24 mouse cellular contexts compared by ENCODE assay signal in the genomic region with DNA sequence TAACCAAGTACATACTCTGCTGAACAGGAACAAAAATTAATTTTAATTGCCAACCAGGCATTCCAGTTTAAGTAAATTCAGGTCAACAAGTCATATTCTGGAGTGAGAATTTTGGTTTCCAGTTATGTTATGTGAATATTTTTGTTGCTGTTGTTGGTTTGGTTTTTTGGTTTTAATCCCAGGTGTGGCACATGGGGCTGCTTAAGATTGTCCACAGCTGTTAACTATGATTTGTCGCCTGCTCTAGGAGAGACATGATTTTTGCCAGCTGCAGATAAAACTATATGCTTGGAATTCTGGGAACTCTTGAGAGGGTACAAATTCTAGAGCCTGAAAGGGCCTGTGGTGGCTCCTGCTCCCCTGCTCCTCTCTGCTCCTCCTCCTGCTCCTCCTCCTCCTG. TPM values are rescaled to one million over a fixed set of nuclear protein-coding genes. Genes with fewer than 3 reads are reported as not detected.
DNase-seq lines count a peak whose midpoint lies in the region; ATAC-seq and TF ChIP-seq lines count a peak whose summit lies in the region.
"Had no signal": no experiment of that assay in that cellular context is flagged by ENCODE, and none has a peak within 500 bp of the region (broad histone marks: within the 10 kb centered on the region; RNA-seq: fewer than 3 reads in every experiment).

No protein-coding gene starts in this region.

- H3K4me3 ChIP-seq in lung, embryonic 15.5 days, result no peak overlapping the region
- H3K4me3 ChIP-seq in lung, postnatal 0 days (ENCODE audit: low read depth, low read length), result no peak overlapping the region
- no peak overlapping the region for H3K4me3 ChIP-seq in midbrain, embryonic 11.5 days (ENCODE audit: low read depth, low read length)
- no peak overlapping the region for H3K4me3 ChIP-seq in midbrain, embryonic 16.5 days (ENCODE audit: low read depth, low read length)
- H3K4me3 ChIP-seq in myocyte, result no peak overlapping the region
- H3K4me3 ChIP-seq: embryonic facial prominence, embryonic 13.5 days; embryonic facial prominence, embryonic 15.5 days; erythroblast, embryonic 14.5 days; forebrain, embryonic 10.5 days; forebrain, embryonic 12.5 days had no signal

- H3K36me3 ChIP-seq in lung, embryonic 15.5 days, result no peaks in the 10 kb centered on the region
- no peaks in the 10 kb centered on the region for H3K36me3 ChIP-seq in lung, postnatal 0 days (ENCODE audit: insufficient read depth, low read length)
- H3K36me3 ChIP-seq in midbrain, embryonic 11.5 days (ENCODE audit: control insufficient read depth, insufficient read depth, low read length), result no peaks in the 10 kb centered on the region
- no peaks in the 10 kb centered on the region for H3K36me3 ChIP-seq in midbrain, embryonic 16.5 days (ENCODE audit: control insufficient read depth, insufficient read depth, low read length)
- no peaks in the 10 kb centered on the region for H3K36me3 ChIP-seq in myocyte (ENCODE audit: control insufficient read depth, insufficient read depth)
- H3K36me3 ChIP-seq: embryonic facial prominence, embryonic 13.5 days; embryonic facial prominence, embryonic 15.5 days; forebrain, embryonic 10.5 days; forebrain, embryonic 12.5 days had no signal

- H3K4me2 ChIP-seq in lung, embryonic 15.5 days, result no peak overlapping the region
- H3K4me2 ChIP-seq in lung, postnatal 0 days (replicated peaks; ENCODE audit: low read depth, low read length), result no peak overlapping the region
- no peak overlapping the region for H3K4me2 ChIP-seq in midbrain, embryonic 11.5 days
- no peak overlapping the region for H3K4me2 ChIP-seq in midbrain, embryonic 16.5 days (ENCODE audit: low read length)
- peak overlapping the region; percentile 61 for H3K4me2 ChIP-seq in myocyte (ENCODE audit: low read depth)
- H3K4me2 ChIP-seq: embryonic facial prominence, embryonic 13.5 days; embryonic facial prominence, embryonic 15.5 days; forebrain, embryonic 12.5 days had no signal

- no peaks in the 10 kb centered on the region for H3K79me2 ChIP-seq in myocyte (ENCODE audit: control insufficient read depth, insufficient read depth)

- H3K27me3 ChIP-seq in lung, embryonic 15.5 days, result no peaks in the 10 kb centered on the region
- H3K27me3 ChIP-seq in lung, postnatal 0 days (replicated peaks; ENCODE audit: insufficient read depth, low read length), result no peaks in the 10 kb centered on the region
- H3K27me3 ChIP-seq in midbrain, embryonic 11.5 days (ENCODE audit: control insufficient read depth, insufficient read depth, low read length), result no peaks in the 10 kb centered on the region
- no peaks in the 10 kb centered on the region for H3K27me3 ChIP-seq in midbrain, embryonic 16.5 days (ENCODE audit: control insufficient read depth, insufficient read depth, low read depth, low read length)
- H3K27me3 ChIP-seq in myocyte (ENCODE audit: control insufficient read depth, insufficient read depth, insufficient read length), result no peaks in the 10 kb centered on the region
- H3K27me3 ChIP-seq: embryonic facial prominence, embryonic 13.5 days; embryonic facial prominence, embryonic 15.5 days; forebrain, embryonic 12.5 days had no signal

- H3K27ac ChIP-seq in lung, embryonic 15.5 days, result no peak overlapping the region
- no peak overlapping the region for H3K27ac ChIP-seq in lung, postnatal 0 days (ENCODE audit: low read length)
- H3K27ac ChIP-seq in midbrain, embryonic 11.5 days (ENCODE audit: low read depth, low read length), result no peak overlapping the region
- no peak overlapping the region for H3K27ac ChIP-seq in midbrain, embryonic 16.5 days (ENCODE audit: low read length)
- H3K27ac ChIP-seq: embryonic facial prominence, embryonic 13.5 days; embryonic facial prominence, embryonic 15.5 days; forebrain, embryonic 10.5 days; forebrain, embryonic 12.5 days had no signal

- ATAC-seq in lung, embryonic 15.5 days (ENCODE audit: borderline replicate concordance, extremely low read depth, low FRiP score, low TSS enrichment), result peak; percentile 49; the same call in 1 of the 2 replicates
- peak; percentile 40; the same call in 1 of the 2 replicates for ATAC-seq in lung, postnatal 0 days
- no peak for ATAC-seq in midbrain, embryonic 11.5 days (ENCODE audit: low FRiP score)
- no peak for ATAC-seq in midbrain, embryonic 16.5 days
- ATAC-seq: forebrain, embryonic 14.5 days had no signal

- H3K9me3 ChIP-seq in lung, embryonic 15.5 days, result no peaks in the 10 kb centered on the region
- no peaks in the 10 kb centered on the region for H3K9me3 ChIP-seq in lung, postnatal 0 days (ENCODE audit: low read length)
- no peaks in the 10 kb centered on the region for H3K9me3 ChIP-seq in midbrain, embryonic 11.5 days (ENCODE audit: control insufficient read depth, low read length)
- H3K9me3 ChIP-seq in midbrain, embryonic 16.5 days (replicated peaks; ENCODE audit: control insufficient read depth, low read length, poor library complexity, severe bottlenecking), result no peaks in the 10 kb centered on the region
- H3K9me3 ChIP-seq: embryonic facial prominence, embryonic 13.5 days; embryonic facial prominence, embryonic 15.5 days; forebrain, embryonic 10.5 days; forebrain, embryonic 12.5 days had no signal

- no peak overlapping the region for H3K9ac ChIP-seq in lung, embryonic 15.5 days
- no peak overlapping the region for H3K9ac ChIP-seq in lung, postnatal 0 days (replicated peaks; ENCODE audit: low read depth)
- no peak overlapping the region for H3K9ac ChIP-seq in midbrain, embryonic 11.5 days (ENCODE audit: low read length)
- H3K9ac ChIP-seq in midbrain, embryonic 16.5 days (ENCODE audit: low read depth, low read length), result no peak overlapping the region
- H3K9ac ChIP-seq: embryonic facial prominence, embryonic 13.5 days; embryonic facial prominence, embryonic 15.5 days; forebrain, embryonic 12.5 days had no signal

- WGBS in lung, embryonic 15.5 days, result 56% methylated on average over 1 of the region's 1 CpGs
- WGBS in lung, postnatal 0 days, result 64% methylated on average over 1 of the region's 1 CpGs
- WGBS in midbrain, embryonic 11.5 days, result 100% methylated on average over 1 of the region's 1 CpGs
- WGBS in midbrain, embryonic 16.5 days, result 93% methylated on average over 1 of the region's 1 CpGs

- H3ac ChIP-seq in myocyte (ENCODE audit: control insufficient read depth, insufficient read length), result no peak overlapping the region

- no peak for TF ChIP-seq CTCF in lung, postnatal 0 days (IDR thresholded peaks at IDR 0.05)

- DNase-seq in lung, postnatal 25 days (ENCODE audit: low spot score), result no peak
- DNase-seq in lung, postnatal 0 days (ENCODE audit: low spot score), result peak; percentile 39
- no peak for DNase-seq in lung, adult 18-20 months
- peak; percentile 81 for DNase-seq in midbrain, embryonic 11.5 days (ENCODE audit: low spot score, missing footprints)
- DNase-seq in kidney, adult 8-10 months, result no peak
- DNase-seq: adrenal gland, adult 2 months; adrenal gland, postnatal 10 days; adrenal gland, postnatal 25 days; cerebellum, adult 11 months; cerebellum, adult 18-20 months; cerebellum, adult 8-10 months; cerebellum, adult 9-11 months; cerebellum, postnatal 14 days; cerebellum, postnatal 36 days; embryo, embryonic 11 days had no signal

- TF ChIP-seq EP300 in lung, postnatal 0 days (IDR thresholded peaks at IDR 0.05), result 0 out of 2 replicates have a peak, but pooled peaks have one; percentile 26

- TF ChIP-seq POLR2A in myocyte (IDR thresholded peaks at IDR 0.05; ENCODE audit: insufficient read length, low read depth), result no peak

- 0 out of 2 replicates have a peak, but pooled peaks cover 4% of the 10 kb centered on the region for H3K4me1 ChIP-seq in lung, embryonic 15.5 days
- H3K4me1 ChIP-seq in lung, postnatal 0 days (ENCODE audit: insufficient read depth, low read depth, low read length), result no peaks in the 10 kb centered on the region
- no peaks in the 10 kb centered on the region for H3K4me1 ChIP-seq in midbrain, embryonic 11.5 days (ENCODE audit: control insufficient read depth, insufficient read depth, low read length)
- H3K4me1 ChIP-seq in midbrain, embryonic 16.5 days (ENCODE audit: control insufficient read depth, insufficient read depth, low read length), result no peaks in the 10 kb centered on the region; the same call in 1 of the 2 replicates
- H3K4me1 ChIP-seq: embryonic facial prominence, embryonic 15.5 days had no signal

TF ChIP-seq in myocyte, 11 proteins besides CTCF, POLR2A, EP300 and RAD21:
- no peak for TF ChIP-seq SRF (IDR thresholded peaks at IDR 0.05; ENCODE audit: control insufficient read depth, insufficient read length, low read depth)
- TF ChIP-seq POLR2AphosphoS2 (IDR thresholded peaks at IDR 0.05; ENCODE audit: insufficient read length, low read depth), result no peak
- TF ChIP-seq MYOD1 (IDR thresholded peaks at IDR 0.05; ENCODE audit: control insufficient read depth in 1 of 3, insufficient read length in 2 of 3, low read depth in 2 of 3), result no peak
- no peak for TF ChIP-seq TCF12 (IDR thresholded peaks at IDR 0.05; ENCODE audit: insufficient read depth, poor library complexity, severe bottlenecking)
- no peak for TF ChIP-seq MYOG (IDR thresholded peaks at IDR 0.05; ENCODE audit: control insufficient read depth in 1 of 3, insufficient read depth in 1 of 3, insufficient read length in 2 of 3, low read depth in 2 of 3)
- no peak for TF ChIP-seq USF1 (IDR thresholded peaks at IDR 0.05; ENCODE audit: low read depth)
- TF ChIP-seq CEBPB (IDR thresholded peaks at IDR 0.05; ENCODE audit: insufficient read depth, poor library complexity, severe bottlenecking), result no peak
- TF ChIP-seq E2F4 (IDR thresholded peaks at IDR 0.05; ENCODE audit: insufficient read depth), result no peak
- no peak for TF ChIP-seq MAX (IDR thresholded peaks at IDR 0.05; ENCODE audit: low read depth)
- TF ChIP-seq REST (IDR thresholded peaks at IDR 0.05; ENCODE audit: insufficient read depth, insufficient read length), result no peak
- TF ChIP-seq TCF3 (IDR thresholded peaks at IDR 0.05; ENCODE audit: insufficient read length, low read depth), result no peak

RNA-seq across cellular contexts. Expression of gene Cyp2u1, which starts 14.1 kb away (rescaled TPM):
- polyA plus RNA-seq in lung, embryonic 15.5 days (2015; fragmentation: Nextera tagmentation; extraction: Ambion mirVana), result 2.2 and 2.5 TPM in 2 replicates
- polyA plus RNA-seq in lung, postnatal 0 days (2015; fragmentation: Nextera tagmentation; extraction: Ambion mirVana), result 1.5 and 1.8 TPM in 2 replicates
- 1.1 and 1.9 TPM in 2 replicates for polyA plus RNA-seq in midbrain, embryonic 11.5 days (2014; fragmentation: Nextera tagmentation; extraction: Ambion mirVana)
- 7.7 and 8.1 TPM in 2 replicates for polyA plus RNA-seq in midbrain, embryonic 16.5 days (2015; fragmentation: Nextera tagmentation; extraction: Ambion mirVana)
- polyA plus RNA-seq in myocyte (2012; fragmentation: generic; extraction: Trizol), result 4.1 TPM
- polyA plus RNA-seq: erythroblast, embryonic 14.5 days had no signal

RNA-seq across cellular contexts. Expression of gene Hadh, which starts 45.2 kb away (rescaled TPM):
- 106 and 108 TPM in 2 replicates for polyA plus RNA-seq in lung, embryonic 15.5 days (2015; fragmentation: Nextera tagmentation; extraction: Ambion mirVana)
- 119 TPM in 2 replicates for polyA plus RNA-seq in lung, postnatal 0 days (2015; fragmentation: Nextera tagmentation; extraction: Ambion mirVana)
- polyA plus RNA-seq in midbrain, embryonic 11.5 days (2014; fragmentation: Nextera tagmentation; extraction: Ambion mirVana), result 66.5 and 71.6 TPM in 2 replicates
- 19.1 and 19.7 TPM in 2 replicates for polyA plus RNA-seq in midbrain, embryonic 16.5 days (2015; fragmentation: Nextera tagmentation; extraction: Ambion mirVana)
- polyA plus RNA-seq in myocyte (2012; fragmentation: generic; extraction: Trizol), result 70.7 TPM

Comparison
In these comparisons a context has a peak if more than half of its experiments do, and no peak if none do; other contexts are left out.
1. DNase-seq: peak in lung, postnatal 0 days (single experiment) and midbrain, embryonic 11.5 days (single experiment); none in lung, postnatal 25 days (single experiment), lung, adult 18-20 months (0 of 2) and kidney, adult 8-10 months (0 of 2).
2. ATAC-seq: peak in lung, embryonic 15.5 days (single experiment) and lung, postnatal 0 days (single experiment); none in midbrain, embryonic 11.5 days (single experiment) and midbrain, embryonic 16.5 days (single experiment).